Mouse (Mus musculus) layer of hippocampus, postnatal 10 days (tissue): ENCODE results near the gene Svep1. TPM values are rescaled to one million over a fixed set of nuclear protein-coding genes. Genes with fewer than 3 reads are reported as not detected.
A peak's percentile ranks its signal among the peaks of the same experiment; 100 is the strongest.

Source experiments
- DNase-seq, 2 experiments: peaks; one replicate each; pipeline ENCODE4 v3.0.0; 2021; ENCODE audit warnings: low spot score in 2 of 2
- long read RNA-seq: library from polyadenylated mRNA; stranded (forward); transcript quantifications from one replicate; pipeline ENCODE4 v2.0.0, GENCODE M21; 2023
- total RNA-seq, 2 experiments: library from RNA; stranded (reverse); gene quantifications; 2 replicates each; pipeline ENCODE4 v1.2.3; 2021

The Svep1 gene
- 1 to 10 TPM; 1.7 TPM for total RNA-seq
- long read RNA-seq: 0 reads

- peak; percentile 34 to 40 for DNase-seq
Measured at GRCm38 (mm10) chr4:58206115-58206945, at the start of gene Svep1. Gene Svep1 (minus strand): TSS chr4:58206859.

- peak; percentile 46 to 56 for DNase-seq
Measured at GRCm38 (mm10) chr4:58253410-58253809, 46.8 kb upstream of the Svep1 start.

- DNase-seq: no peak
Measured at GRCm38 (mm10) chr4:58252381-58252780, 45.7 kb upstream of the Svep1 start.

- no peak for DNase-seq
Measured at GRCm38 (mm10) chr4:58245544-58245943, 38.9 kb upstream of the Svep1 start.

GRCm38 (mm10) chr4:58240416-58240815, 33.8 kb upstream of the Svep1 start:
- DNase-seq: no peak

- no peak for DNase-seq
Measured at GRCm38 (mm10) chr4:58235828-58236227, 29.2 kb upstream of the Svep1 start.

GRCm38 (mm10) chr4:58223499-58223898, 16.8 kb upstream of the Svep1 start:
- DNase-seq: no peak

- DNase-seq: no peak
Measured at GRCm38 (mm10) chr4:58211374-58211773, 4.7 kb upstream of the Svep1 start.

- DNase-seq: no peak
Measured at GRCm38 (mm10) chr4:58210557-58211090, 4.0 kb upstream of the Svep1 start.

GRCm38 (mm10) chr4:58205750-58206114, 927 bp downstream of the Svep1 start:
- DNase-seq: no peak

- no peak for DNase-seq
Measured at GRCm38 (mm10) chr4:58201703-58202102, 5.0 kb downstream of the Svep1 start.

GRCm38 (mm10) chr4:58200826-58201225, 5.8 kb downstream of the Svep1 start:
- no peak for DNase-seq

- DNase-seq: no peak
Measured at GRCm38 (mm10) chr4:58197230-58197629, 9.4 kb downstream of the Svep1 start.

GRCm38 (mm10) chr4:58196795-58197194, 9.9 kb downstream of the Svep1 start:
- no peak for DNase-seq

- no peak for DNase-seq
Measured at GRCm38 (mm10) chr4:58195936-58196335, 10.7 kb downstream of the Svep1 start.

GRCm38 (mm10) chr4:58189281-58189680, 17.4 kb downstream of the Svep1 start:
- no peak for DNase-seq

- DNase-seq: no peak
Measured at GRCm38 (mm10) chr4:58185401-58185800, 21.3 kb downstream of the Svep1 start.

- DNase-seq: no peak
Measured at GRCm38 (mm10) chr4:58184681-58185341, 21.8 kb downstream of the Svep1 start.

GRCm38 (mm10) chr4:58183897-58184296, 22.8 kb downstream of the Svep1 start:
- DNase-seq: no peak

GRCm38 (mm10) chr4:58178489-58178888, 28.2 kb downstream of the Svep1 start:
- no peak for DNase-seq

- no peak for DNase-seq
Measured at GRCm38 (mm10) chr4:58177256-58177655, 29.4 kb downstream of the Svep1 start.

GRCm38 (mm10) chr4:58174435-58174987, 32.1 kb downstream of the Svep1 start:
- DNase-seq: no peak
